Mouse (Mus musculus) adrenal gland, postnatal 36 days (tissue): ENCODE measurements around the gene Rab44. TPM values are rescaled to one million over a fixed set of nuclear protein-coding genes. Genes with fewer than 3 reads are reported as not detected.

Source experiments
- total RNA-seq, 2 experiments: library from RNA; stranded (reverse); gene quantifications; 2 replicates each; pipeline ENCODE4 v1.2.3; 2021

Rab44 gene
- total RNA-seq, 2 experiments from 2014 or later = 0.20 to 0.50 TPM

Other genes with a start within 250 kb of the Rab44 start
- gene 4930539E08Rik, start 198.8 kb upstream of the Rab44 start, total RNA-seq = not detected
- not detected for gene Pxt1, start 170.3 kb upstream of the Rab44 start, total RNA-seq
- gene Kctd20, start 162.2 kb upstream of the Rab44 start, total RNA-seq = 10 to 100 TPM; 54.8 to 60.0 TPM
- gene Stk38, start 106.2 kb upstream of the Rab44 start, total RNA-seq = 10 to 100 TPM; 53.4 to 55.9 TPM
- 100 to 1,000 TPM; 147 to 148 TPM for gene Srsf3, start 81.5 kb upstream of the Rab44 start, total RNA-seq
- gene Cdkn1a, start 23.2 kb upstream of the Rab44 start, total RNA-seq = 10 to 100 TPM; 22.1 to 78.4 TPM
- gene Cpne5, start 124.0 kb downstream of the Rab44 start, total RNA-seq = under 1 TPM; 0.17 to 0.76 TPM
- gene Ppil1, start 150.0 kb downstream of the Rab44 start, total RNA-seq = 10 to 100 TPM; 20.4 to 25.3 TPM
- 100 to 1,000 TPM; 112 to 130 TPM for gene BC004004, start 154.6 kb downstream of the Rab44 start, total RNA-seq
- 10 to 100 TPM; 29.3 to 50.8 TPM for gene Pi16, start 203.5 kb downstream of the Rab44 start, total RNA-seq
- 100 to 1,000 TPM; 249 to 251 TPM for gene Mtch1, start 233.8 kb downstream of the Rab44 start, total RNA-seq
- 1 to 10 TPM; 2.6 to 3.6 TPM for gene Fgd2, start 246.8 kb downstream of the Rab44 start, total RNA-seq